Mouse (Mus musculus) liver, postnatal 0 days (tissue): ENCODE measurements around the gene Pcsk5. TPM values are rescaled to one million over a fixed set of nuclear protein-coding genes. Genes with fewer than 3 reads are reported as not detected.

Experiments used
- ATAC-seq: fragments of 200-750 bp; cut with Nextera tagmentation; 2 replicates; pipeline ENCODE4 v1.8.0; 2017; ENCODE audit warnings: mild to moderate bottlenecking, moderate library complexity
- DNase-seq: peaks from one replicate; pipeline ENCODE4 v3.0.0-alpha.2; 2016
- H3K27ac ChIP-seq: fragments of 300-500 bp; sonication (generic); 2 replicates; pipeline ENCODE4 v1.5.1; 2014; ENCODE audit warnings: antibody characterized with exemption, moderate library complexity, mild to moderate bottlenecking, low read depth
- H3K27me3 ChIP-seq: fragments of 300-500 bp; sonication (generic); 2 replicates; pipeline ENCODE4 v1.6.1; 2014; ENCODE audit warnings: low read length, control low read depth, mixed read lengths; ENCODE audit not compliant: insufficient read depth
- H3K36me3 ChIP-seq: fragments of 300-500 bp; sonication (generic); replicated peaks from 2 replicates; pipeline ENCODE4 v1.6.1; 2014; ENCODE audit warnings: mild to moderate bottlenecking, control low read depth, low read length, moderate library complexity, mixed read lengths; ENCODE audit not compliant: insufficient read depth
- H3K4me1 ChIP-seq: fragments of 300-500 bp; sonication (generic); 2 replicates; pipeline ENCODE4 v1.6.1; 2014; ENCODE audit warnings: antibody characterized with exemption, mild to moderate bottlenecking, control low read depth; ENCODE audit not compliant: insufficient read depth
- H3K4me2 ChIP-seq: fragments of 300-500 bp; sonication (generic); 2 replicates; pipeline ENCODE4 v1.6.1; 2014; ENCODE audit warnings: low read depth, mild to moderate bottlenecking, low read length, moderate library complexity, mixed read lengths
- H3K4me3 ChIP-seq: fragments of 300-500 bp; sonication (generic); 2 replicates; pipeline ENCODE4 v1.5.1; 2014; ENCODE audit warnings: low read depth, low read length
- H3K9ac ChIP-seq: fragments of 300-500 bp; sonication (generic); replicated peaks from 2 replicates; pipeline ENCODE4 v1.6.1; 2014; ENCODE audit warnings: mild to moderate bottlenecking, moderate library complexity
- H3K9me3 ChIP-seq: fragments of 300-500 bp; sonication (generic); 2 replicates; pipeline ENCODE4 v1.6.1; 2016; ENCODE audit warnings: mild to moderate bottlenecking, control low read depth, low read length, mixed read lengths
- CTCF ChIP-seq: sonication (generic); IDR thresholded peaks from 2 replicates; pipeline ENCODE4 v1.5.1; 2016; ENCODE audit warnings: antibody characterized with exemption, low read depth
- EP300 ChIP-seq: IDR thresholded peaks from 2 replicates; pipeline ENCODE4 v1.6.1; 2016; ENCODE audit warnings: antibody characterized with exemption, low read depth, mild to moderate bottlenecking
- WGBS: fragments of 180-500 bp; shearing (Covaris S2); extraction: QIAGEN DNeasy Blood & Tissue Kit; methylation state at CpG from one replicate; pipeline ENCODE4 v1.1.7; 2014; ENCODE audit not compliant: insufficient replicate concordance; 5-methylcytosine and 5-hydroxymethylcytosine counted together
- polyA plus RNA-seq: library from polyadenylated mRNA; unstranded; fragments of >200 nt; fragmentation: Nextera tagmentation; extraction: Ambion mirVana; gene quantifications from 2 replicates; pipeline ENCODE4 v1.2.1, GENCODE M21; 2015

The Pcsk5 gene
- polyA plus RNA-seq, 1 experiment from 2014 or later, result 4.1 TPM

GRCm38 (mm10) chr19:17399965-17400364, 437.5 kb downstream of the Pcsk5 start:
- no peaks in the 10 kb centered on the region for H3K9me3 ChIP-seq
- no peak overlapping the region for H3K9ac ChIP-seq
- no peak overlapping the region for H3K4me3 ChIP-seq
- WGBS, result 78% methylated on average over 4 of the region's 4 CpGs
- peaks cover 10% of the 10 kb centered on the region for H3K4me1 ChIP-seq
- H3K27me3 ChIP-seq, result no peaks in the 10 kb centered on the region
- ATAC-seq, result no peak
- DNase-seq, result no peak
- no peak overlapping the region for H3K27ac ChIP-seq
- no peak overlapping the region for H3K4me2 ChIP-seq
- peaks cover 22% of the 10 kb centered on the region for H3K36me3 ChIP-seq
- TF ChIP-seq EP300 (no peak), CTCF (no peak)

- DNase-seq, result no peak
- Histone ChIP-seq H3K27me3 (no peaks in the 10 kb centered on the region), H3K4me2 (no peak overlapping the region), H3K9me3 (no peaks in the 10 kb centered on the region), H3K4me3 (no peak overlapping the region), H3K36me3 (peaks cover 22% of the 10 kb centered on the region), H3K9ac (no peak overlapping the region), H3K4me1 (peaks cover 19% of the 10 kb centered on the region), H3K27ac (no peak overlapping the region)
- WGBS, result 77% methylated on average over 5 of the region's 5 CpGs
- TF ChIP-seq EP300 (no peak), CTCF (no peak)
- ATAC-seq, result no peak
Observed at GRCm38 (mm10) chr19:17397922-17398321, 439.5 kb downstream of the Pcsk5 start.

- H3K9me3 ChIP-seq, result no peaks in the 10 kb centered on the region
- ATAC-seq, result no peak
- H3K4me3 ChIP-seq, result no peak overlapping the region
- no peaks in the 10 kb centered on the region for H3K27me3 ChIP-seq
- TF ChIP-seq EP300 (no peak), CTCF (no peak)
- H3K36me3 ChIP-seq, result peaks cover 22% of the 10 kb centered on the region
- H3K9ac ChIP-seq, result no peak overlapping the region
- DNase-seq, result no peak
- H3K4me1 ChIP-seq, result peaks cover 20% of the 10 kb centered on the region
- 40% methylated on average over 4 of the region's 4 CpGs for WGBS
- H3K27ac ChIP-seq, result no peak overlapping the region
- H3K4me2 ChIP-seq, result no peak overlapping the region
Observed at GRCm38 (mm10) chr19:17396802-17397201, 440.6 kb downstream of the Pcsk5 start.

GRCm38 (mm10) chr19:17393841-17394591, 443.4 kb downstream of the Pcsk5 start, which contains the start of gene Rfk:
Rfk (plus strand) TSS chr19:17394043.
- no peaks in the 10 kb centered on the region for H3K9me3 ChIP-seq
- peaks cover 15% of the 10 kb centered on the region for H3K36me3 ChIP-seq
- H3K4me2 ChIP-seq, result peak within 1 kb of the TSS; percentile 89
- peak within 1 kb of the TSS; percentile 97 for H3K9ac ChIP-seq
- ATAC-seq (peak; percentile 99), DNase-seq (peak; percentile 99)
- peaks cover 20% of the 10 kb centered on the region for H3K4me1 ChIP-seq
- peak within 1 kb of the TSS; percentile 99 for H3K4me3 ChIP-seq
- H3K27ac ChIP-seq, result peak within 1 kb of the TSS; percentile 92
- TF ChIP-seq CTCF (no peak), EP300 (no peak)
- under 1% methylated on average over 74 of the region's 83 CpGs for WGBS
- H3K27me3 ChIP-seq, result no peaks in the 10 kb centered on the region

GRCm38 (mm10) chr19:17392866-17393265, 444.6 kb downstream of the Pcsk5 start:
- Histone ChIP-seq H3K27me3 (no peaks in the 10 kb centered on the region), H3K4me3 (no peak overlapping the region), H3K9ac (no peak overlapping the region), H3K4me1 (peaks cover 20% of the 10 kb centered on the region), H3K4me2 (peak overlapping the region; percentile 89), H3K9me3 (no peaks in the 10 kb centered on the region), H3K36me3 (peaks cover 8% of the 10 kb centered on the region; the same call in 1 of the 2 replicates), H3K27ac (no peak overlapping the region)
- TF ChIP-seq CTCF (no peak), EP300 (no peak)
- DNase-seq, result no peak
- no peak for ATAC-seq
- 34% methylated on average over 3 of the region's 3 CpGs for WGBS

- H3K9me3 ChIP-seq, result no peaks in the 10 kb centered on the region
- WGBS, result 13% methylated on average over 2 of the region's 2 CpGs
- H3K9ac ChIP-seq, result no peak overlapping the region
- peaks cover 5% of the 10 kb centered on the region for H3K4me1 ChIP-seq
- H3K27me3 ChIP-seq, result no peaks in the 10 kb centered on the region
- TF ChIP-seq EP300 (no peak), CTCF (peak; percentile 72)
- H3K36me3 ChIP-seq, result no peaks in the 10 kb centered on the region
- H3K27ac ChIP-seq, result no peak overlapping the region
- no peak overlapping the region for H3K4me2 ChIP-seq
- ATAC-seq (peak; percentile 18; the same call in 1 of the 2 replicates), DNase-seq (no peak)
- H3K4me3 ChIP-seq, result no peak overlapping the region
Observed at GRCm38 (mm10) chr19:17388404-17388803, 449.0 kb downstream of the Pcsk5 start.
